Mouse (Mus musculus): ENCODE results near the gene Mfrp.

The Mfrp gene

GRCm38 (mm10) chr9:44101490-44101889 is at the start of gene Mfrp:
Gene Mfrp, plus strand, starts transcription at chr9:44101729.
- no peak for DNase-seq (ENCODE audit: low read depth)

- peak; percentile 74 for DNase-seq (ENCODE audit: low read depth)
Observed at GRCm38 (mm10) chr9:44052855-44053254, 48.7 kb upstream of the Mfrp start.

GRCm38 (mm10) chr9:44053936-44054335 is 47.6 kb upstream of the Mfrp start:
- DNase-seq (ENCODE audit: low read depth) = no peak

- DNase-seq (ENCODE audit: low read depth) = no peak
Observed at GRCm38 (mm10) chr9:44058606-44059005, 42.9 kb upstream of the Mfrp start.

- DNase-seq (ENCODE audit: low read depth) = no peak
Observed at GRCm38 (mm10) chr9:44065177-44065576, 36.4 kb upstream of the Mfrp start.

GRCm38 (mm10) chr9:44066785-44067225 is 34.7 kb upstream of the Mfrp start, which contains the start of gene Usp2:
Gene Usp2, plus strand, starts transcription at chr9:44067021.
- peak; percentile 99 for DNase-seq (ENCODE audit: low read depth)

GRCm38 (mm10) chr9:44067241-44067959 is 34.1 kb upstream of the Mfrp start:
- DNase-seq (ENCODE audit: low read depth) = no peak

GRCm38 (mm10) chr9:44067960-44068330 is 33.6 kb upstream of the Mfrp start:
- DNase-seq (ENCODE audit: low read depth) = no peak

- DNase-seq (ENCODE audit: low read depth) = no peak
Observed at GRCm38 (mm10) chr9:44069252-44069651, 32.3 kb upstream of the Mfrp start.

GRCm38 (mm10) chr9:44070113-44070843 is 31.3 kb upstream of the Mfrp start:
- DNase-seq (ENCODE audit: low read depth) = no peak

- no peak for DNase-seq (ENCODE audit: low read depth)
Observed at GRCm38 (mm10) chr9:44070844-44071231, 30.7 kb upstream of the Mfrp start.

GRCm38 (mm10) chr9:44071914-44072598 is 29.5 kb upstream of the Mfrp start:
- no peak for DNase-seq (ENCODE audit: low read depth)

GRCm38 (mm10) chr9:44072599-44072915 is 29.0 kb upstream of the Mfrp start:
- DNase-seq (ENCODE audit: low read depth) = no peak

GRCm38 (mm10) chr9:44073115-44073514 is 28.4 kb upstream of the Mfrp start:
- DNase-seq (ENCODE audit: low read depth) = no peak

- peak; percentile 74 for DNase-seq (ENCODE audit: low read depth)
Observed at GRCm38 (mm10) chr9:44074395-44075275, 26.9 kb upstream of the Mfrp start.

- no peak for DNase-seq (ENCODE audit: low read depth)
Observed at GRCm38 (mm10) chr9:44075276-44075995, 26.1 kb upstream of the Mfrp start.

GRCm38 (mm10) chr9:44075996-44076763 is 25.3 kb upstream of the Mfrp start:
- no peak for DNase-seq (ENCODE audit: low read depth)

GRCm38 (mm10) chr9:44076764-44077120 is 24.8 kb upstream of the Mfrp start:
- peak; percentile 84 for DNase-seq (ENCODE audit: low read depth)

GRCm38 (mm10) chr9:44077266-44077910 is 24.1 kb upstream of the Mfrp start:
- DNase-seq (ENCODE audit: low read depth) = no peak

GRCm38 (mm10) chr9:44078136-44078797 is 23.3 kb upstream of the Mfrp start:
- DNase-seq (ENCODE audit: low read depth) = no peak
